Mouse (Mus musculus) gastrocnemius, postnatal 25 days (tissue): ENCODE measurements around the gene Slc17a9. TPM values are rescaled to one million over a fixed set of nuclear protein-coding genes. Genes with fewer than 3 reads are reported as not detected.
"Not testable (repeated sequence)": the region's sequence is repeated elsewhere in the genome, so short reads cannot be mapped to it uniquely, and the experiment has no call there.

Experiments used
- DNase-seq: peaks from one replicate; pipeline ENCODE4 v3.0.0; 2022
- total RNA-seq, 2 experiments: library from RNA; stranded (reverse); gene quantifications; 1 replicate in 1 of 2; 2 replicates in 1 of 2; pipeline ENCODE4 v1.2.3; 2021

The Slc17a9 gene
- total RNA-seq, 2 experiments from 2014 or later: 0.20 to 0.48 TPM

GRCm38 (mm10) chr2:180710276-180711155 is 14.5 kb upstream of the Slc17a9 start:
- no peak for DNase-seq

- no peak for DNase-seq
These were observed 13.5 kb upstream of the Slc17a9 start for GRCm38 (mm10) chr2:180711527-180711926.

GRCm38 (mm10) chr2:180712037-180712689 is 12.9 kb upstream of the Slc17a9 start:
- no peak for DNase-seq

- DNase-seq: not testable (repeated sequence)
These were observed 2.3 kb upstream of the Slc17a9 start for GRCm38 (mm10) chr2:180722748-180723147.

- no peak for DNase-seq
These were observed 1.2 kb upstream of the Slc17a9 start for GRCm38 (mm10) chr2:180723865-180724264.

- DNase-seq: no peak
These were observed 333 bp downstream of the Slc17a9 start for GRCm38 (mm10) chr2:180725414-180725778.

- no peak for DNase-seq
These were observed 980 bp downstream of the Slc17a9 start for GRCm38 (mm10) chr2:180725856-180726629.

- no peak for DNase-seq
These were observed 1.8 kb downstream of the Slc17a9 start for GRCm38 (mm10) chr2:180726658-180727442.

GRCm38 (mm10) chr2:180727613-180728021 is 2.6 kb downstream of the Slc17a9 start:
- DNase-seq: no peak

GRCm38 (mm10) chr2:180731036-180731435 is 6.0 kb downstream of the Slc17a9 start:
- no peak for DNase-seq

- no peak for DNase-seq
These were observed 6.9 kb downstream of the Slc17a9 start for GRCm38 (mm10) chr2:180731984-180732383.

GRCm38 (mm10) chr2:180735232-180735631 is 10.2 kb downstream of the Slc17a9 start:
- no peak for DNase-seq

- no peak for DNase-seq
These were observed 12.9 kb downstream of the Slc17a9 start for GRCm38 (mm10) chr2:180737984-180738383.

GRCm38 (mm10) chr2:180740349-180740748 is 15.3 kb downstream of the Slc17a9 start:
- DNase-seq: no peak

GRCm38 (mm10) chr2:180741421-180741820 is 16.4 kb downstream of the Slc17a9 start:
- no peak for DNase-seq

- no peak for DNase-seq
These were observed 17.8 kb downstream of the Slc17a9 start for GRCm38 (mm10) chr2:180742820-180743219.

- no peak for DNase-seq
These were observed 18.3 kb downstream of the Slc17a9 start for GRCm38 (mm10) chr2:180743321-180743720.

- peak; percentile 61 for DNase-seq
These were observed 20.3 kb downstream of the Slc17a9 start for GRCm38 (mm10) chr2:180745248-180745927.

GRCm38 (mm10) chr2:180746569-180747192 is 21.6 kb downstream of the Slc17a9 start:
- DNase-seq: no peak

- DNase-seq: no peak
These were observed 23.8 kb downstream of the Slc17a9 start for GRCm38 (mm10) chr2:180748904-180749303.
